Mouse (Mus musculus): ENCODE data around the gene Colec11. TPM values are rescaled to one million over a fixed set of nuclear protein-coding genes. Genes with fewer than 3 reads are reported as not detected.

Colec11 gene
- total and polyA plus RNA-seq, 3 experiments = not detected

DNA sequence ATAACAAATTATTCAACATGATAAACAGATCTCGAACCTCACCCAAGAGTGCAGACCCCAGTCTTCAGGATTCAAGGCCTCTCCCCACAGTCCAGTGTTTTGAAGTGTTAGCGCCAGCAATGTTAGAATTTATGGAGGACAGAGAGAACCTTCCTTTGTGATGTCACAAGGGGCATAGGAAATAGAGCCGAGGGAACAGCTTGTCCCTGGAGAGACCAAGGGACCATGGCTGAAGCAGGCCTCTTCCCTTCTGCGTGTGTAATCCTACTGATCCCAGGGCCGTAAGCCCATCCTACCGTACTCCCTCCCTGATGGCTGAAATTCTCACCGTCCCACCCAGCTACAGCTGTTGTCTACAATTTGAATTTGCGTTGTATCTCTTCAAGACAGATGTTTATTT, 40.8 kb downstream of the Colec11 start, which contains the start of gene Allc:
TSS of gene Allc (minus strand) at position 101 of the 400 bp plus-strand sequence.
- TF ChIP-seq CHD2 (IDR thresholded peaks at IDR 0.05; ENCODE audit: low read length) = no peak
- TF ChIP-seq ZMIZ1 (IDR thresholded peaks at IDR 0.05; ENCODE audit: low read depth, low read length) = no peak
- no peak for TF ChIP-seq RCOR1 (conservative IDR thresholded peaks at IDR 0.05; ENCODE audit: low read depth, low read length)
- no peak for TF ChIP-seq UBTF (IDR thresholded peaks at IDR 0.05; ENCODE audit: low read depth, low read length)
- no peak for TF ChIP-seq MYC (IDR thresholded peaks at IDR 0.05; ENCODE audit: low read depth, low read length)
- TF ChIP-seq MEF2A (IDR thresholded peaks at IDR 0.05; ENCODE audit: borderline replicate concordance, low read depth, low read length) = no peak
- TF ChIP-seq PAX5 (IDR thresholded peaks at IDR 0.05; ENCODE audit: low read length) = no peak
- no peak for TF ChIP-seq POLR2AphosphoS2 (IDR thresholded peaks at IDR 0.05; ENCODE audit: low read depth, low read length)
- no peak for TF ChIP-seq NELFE (IDR thresholded peaks at IDR 0.05; ENCODE audit: low read depth, low read length)
- no peak for TF ChIP-seq IRF4 (IDR thresholded peaks at IDR 0.05; ENCODE audit: low read depth, low read length)
- no peak for TF ChIP-seq E2F4 (IDR thresholded peaks at IDR 0.05; ENCODE audit: insufficient replicate concordance, low read depth, low read length)
- no peak for TF ChIP-seq RAD21 (IDR thresholded peaks at IDR 0.05; ENCODE audit: low read depth, low read length)
- TF ChIP-seq KAT2A (IDR thresholded peaks at IDR 0.05; ENCODE audit: insufficient replicate concordance, low read length) = no peak
- no peak for TF ChIP-seq JUND (conservative IDR thresholded peaks at IDR 0.05; ENCODE audit: low read depth, low read length)
- no peak for TF ChIP-seq ETS1 (conservative IDR thresholded peaks at IDR 0.05; ENCODE audit: low read depth, low read length)
- no peak within 1 kb of the TSS for H3K4me2 ChIP-seq (ENCODE audit: insufficient read depth, low read depth, poor library complexity, severe bottlenecking)
- dilution Hi-C loops (cut with MboI; ENCODE audit: extremely low pct_ligation_motif_present, extremely low pct_unique_long_range_greater_than_20kb, low sequenced_read_pairs) (no loop called here), in situ Hi-C loops (cut with MboI; ENCODE audit: low pct_ligation_motif_present, low pct_unique_long_range_greater_than_20kb, low sequenced_read_pairs) (loop anchor here (25.0 kb wide), 1 partner anchor 530 kb away; no protein-coding TSS in a partner anchor)
- H3K79me2 ChIP-seq (replicated peaks; ENCODE audit: control insufficient read depth, extremely low read depth, insufficient read depth, poor library complexity, severe bottlenecking) = no peaks in the 10 kb centered on the region
- no peaks in the 10 kb centered on the region for H3K9me3 ChIP-seq (replicated peaks; ENCODE audit: low read length)
- DNase-seq (ENCODE audit: extremely low read depth) = no peak
- H3K4me1 ChIP-seq (ENCODE audit: control insufficient read depth in 1 of 2, insufficient read depth in 2 of 2) = no peaks in the 10 kb centered on the region
- no peak within 1 kb of the TSS for H3K9ac ChIP-seq (ENCODE audit: insufficient read depth, low read depth)
- no peak within 1 kb of the TSS for H3K27ac ChIP-seq (ENCODE audit: insufficient read depth, low read depth)
- no peak within 1 kb of the TSS for H3K4me3 ChIP-seq (replicated peaks in 1 of 3; ENCODE audit: low read depth in 2 of 3, low read length in 2 of 3, poor library complexity in 1 of 3)
- no peaks in the 10 kb centered on the region for H3K36me3 ChIP-seq (replicated peaks in 1 of 2; ENCODE audit: control insufficient read depth in 1 of 2, insufficient read depth in 1 of 2, low read length in 1 of 2)
- peaks cover 23% of the 10 kb centered on the region for H3K27me3 ChIP-seq (replicated peaks)

DNA sequence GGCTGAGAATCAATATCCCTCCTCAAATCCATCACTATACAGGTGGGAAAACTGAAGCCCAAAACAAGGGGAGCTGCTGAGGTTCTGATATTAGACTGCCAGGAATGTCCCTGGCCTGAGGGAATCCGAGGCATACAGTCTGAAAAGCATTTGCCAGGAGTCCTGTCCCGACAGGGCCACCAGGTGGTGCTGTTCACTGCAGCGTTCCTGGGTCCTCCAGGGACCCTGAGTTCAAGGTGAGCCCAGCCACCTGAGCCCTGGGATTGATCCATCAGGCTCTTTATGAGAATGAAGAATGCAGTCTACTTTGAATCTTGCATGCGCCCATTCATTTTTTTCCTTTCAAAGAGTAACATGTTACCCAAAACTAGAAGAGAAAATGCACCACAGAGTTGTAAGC, 44.0 kb downstream of the Colec11 start:
- Histone ChIP-seq H3K4me2 (ENCODE audit: insufficient read depth, low read depth, poor library complexity, severe bottlenecking) (no peak overlapping the region), H3K4me1 (ENCODE audit: control insufficient read depth in 1 of 2, insufficient read depth in 2 of 2) (no peaks in the 10 kb centered on the region), H3K36me3 (replicated peaks in 1 of 2; ENCODE audit: control insufficient read depth in 1 of 2, insufficient read depth in 1 of 2, low read length in 1 of 2) (no peaks in the 10 kb centered on the region), H3K27me3 (replicated peaks) (peaks cover 5% of the 10 kb centered on the region), H3K79me2 (replicated peaks; ENCODE audit: control insufficient read depth, extremely low read depth, insufficient read depth, poor library complexity, severe bottlenecking) (no peaks in the 10 kb centered on the region), H3K27ac (ENCODE audit: insufficient read depth, low read depth) (no peak overlapping the region), H3K9me3 (replicated peaks; ENCODE audit: low read length) (no peaks in the 10 kb centered on the region), H3K9ac (ENCODE audit: insufficient read depth, low read depth) (no peak overlapping the region), H3K4me3 (replicated peaks in 1 of 3; ENCODE audit: low read depth in 2 of 3, low read length in 2 of 3, poor library complexity in 1 of 3) (no peak overlapping the region)
- dilution Hi-C loops (cut with MboI; ENCODE audit: extremely low pct_ligation_motif_present, extremely low pct_unique_long_range_greater_than_20kb, low sequenced_read_pairs) = no loop called here
- TF ChIP-seq ELF1 (IDR thresholded peaks at IDR 0.05; ENCODE audit: low read depth, low read length) = no peak
- no peak for TF ChIP-seq TCF12 (IDR thresholded peaks at IDR 0.05; ENCODE audit: low read depth, low read length)
- no peak for TF ChIP-seq ETS1 (conservative IDR thresholded peaks at IDR 0.05; ENCODE audit: low read depth, low read length)
- peak; percentile 46 for TF ChIP-seq SMC3 (IDR thresholded peaks at IDR 0.05; ENCODE audit: low read depth, low read length)
- no peak for TF ChIP-seq PAX5 (IDR thresholded peaks at IDR 0.05; ENCODE audit: low read length)
- no peak for TF ChIP-seq JUN (IDR thresholded peaks at IDR 0.05; ENCODE audit: insufficient read depth, low read depth, low read length)
- no peak for TF ChIP-seq USF1 (IDR thresholded peaks at IDR 0.05; ENCODE audit: low read depth, low read length)
- no peak for TF ChIP-seq HCFC1 (IDR thresholded peaks at IDR 0.05; ENCODE audit: low read depth, low read length)
- no peak for TF ChIP-seq MYC (IDR thresholded peaks at IDR 0.05; ENCODE audit: low read depth, low read length)
- no peak for TF ChIP-seq KAT2A (IDR thresholded peaks at IDR 0.05; ENCODE audit: insufficient replicate concordance, low read length)
- TF ChIP-seq CHD1 (IDR thresholded peaks at IDR 0.05; ENCODE audit: low read depth, low read length) = no peak
- TF ChIP-seq GABPA (IDR thresholded peaks at IDR 0.05; ENCODE audit: insufficient replicate concordance, low read depth, low read length) = no peak
- TF ChIP-seq EP300 (IDR thresholded peaks at IDR 0.05; ENCODE audit: low read length) = no peak
- TF ChIP-seq MAZ (IDR thresholded peaks at IDR 0.05; ENCODE audit: low read depth, low read length) = no peak
- no peak for TF ChIP-seq NRF1 (IDR thresholded peaks at IDR 0.05; ENCODE audit: low read depth, low read length)
- TF ChIP-seq CTCF (conservative IDR thresholded peaks at IDR 0.05 in 1 of 2, IDR thresholded peaks at IDR 0.05 in 1 of 2; ENCODE audit: low read depth in 2 of 2, low read length in 2 of 2) = peak; percentile 65 to 70
- TF ChIP-seq TBP (conservative IDR thresholded peaks at IDR 0.05; ENCODE audit: low read depth, low read length) = no peak
- no peak for TF ChIP-seq MAFK (IDR thresholded peaks at IDR 0.05; ENCODE audit: insufficient replicate concordance, low read length)
- TF ChIP-seq CHD2 (IDR thresholded peaks at IDR 0.05; ENCODE audit: low read length) = no peak
- no peak for TF ChIP-seq USF2 (conservative IDR thresholded peaks at IDR 0.05; ENCODE audit: low read depth, low read length)
- peak; percentile 58 for TF ChIP-seq RAD21 (IDR thresholded peaks at IDR 0.05; ENCODE audit: low read depth, low read length)
- TF ChIP-seq ZMIZ1 (IDR thresholded peaks at IDR 0.05; ENCODE audit: low read depth, low read length) = no peak
- peak; percentile 27 for DNase-seq (ENCODE audit: extremely low read depth)
- in situ Hi-C loops (cut with MboI; ENCODE audit: low pct_ligation_motif_present, low pct_unique_long_range_greater_than_20kb, low sequenced_read_pairs) = loop anchor here (25.0 kb wide), 1 partner anchor 533 kb away; no protein-coding TSS in a partner anchor

All from CH12.LX (cell line).